In genomic region chr1:152476126-152476525, GRCm38 (mm10) we compare ENCODE assay signal across 21 mouse cellular contexts.
DNase-seq lines count a peak whose midpoint lies in the region; ATAC-seq and TF ChIP-seq lines count a peak whose summit lies in the region.
"Had no signal": no experiment of that assay in that cellular context is flagged by ENCODE, and none has a peak within 500 bp of the region (broad histone marks: within the 10 kb centered on the region; RNA-seq: fewer than 3 reads in every experiment).

No protein-coding gene starts in this region.

- H3K9ac ChIP-seq in heart, embryonic 11.5 days (ENCODE audit: low read depth, low read length): no peak overlapping the region
- H3K9ac ChIP-seq in liver, adult 2 months (ENCODE audit: low read depth, low read length): no peak overlapping the region
- H3K9ac ChIP-seq: embryonic facial prominence, embryonic 13.5 days; forebrain, embryonic 12.5 days; heart, embryonic 15.5 days; hindbrain, embryonic 12.5 days had no signal

- no peak overlapping the region for H3K27ac ChIP-seq in heart, embryonic 11.5 days (ENCODE audit: low read depth, low read length)
- no peak overlapping the region for H3K27ac ChIP-seq in liver, adult 2 months (replicated peaks; ENCODE audit: insufficient read depth, low read depth, low read length)
- H3K27ac ChIP-seq: embryonic facial prominence, embryonic 13.5 days; forebrain, embryonic 12.5 days; heart, embryonic 15.5 days; hindbrain, embryonic 12.5 days had no signal

- TF ChIP-seq CTCF in liver, adult 2 months (IDR thresholded peaks at IDR 0.05; ENCODE audit: low read depth, low read length): no peak

- no peaks in the 10 kb centered on the region for H3K79me2 ChIP-seq in liver, adult 2 months (ENCODE audit: control insufficient read depth, insufficient read depth, low read length)

- DNase-seq in gastrocnemius, postnatal 25 days: peak; percentile 9
- DNase-seq in gastrocnemius, postnatal 36 days: no peak
- peak; percentile 71 for DNase-seq in heart, adult 8-10 months (ENCODE audit: low spot score)
- DNase-seq in liver, adult 2 months (ENCODE audit: extremely low read depth, low read depth, low spot score): peak; percentile 8
- DNase-seq in liver: no peak
- no peak for DNase-seq in urinary bladder, postnatal 14 days (ENCODE audit: low spot score)
- DNase-seq: adrenal gland, adult 2 months; adrenal gland, postnatal 25 days; cerebellum, adult 18-20 months; cerebellum, adult 9-11 months; cerebellum, postnatal 36 days had no signal

- H3K4me1 ChIP-seq in heart, embryonic 11.5 days (ENCODE audit: control insufficient read depth, insufficient read depth, low read length): no peaks in the 10 kb centered on the region
- no peaks in the 10 kb centered on the region for H3K4me1 ChIP-seq in liver, adult 2 months (ENCODE audit: control insufficient read depth, insufficient read depth, low read length)
- H3K4me1 ChIP-seq: embryonic facial prominence, embryonic 13.5 days; forebrain, embryonic 12.5 days; heart, embryonic 15.5 days; hindbrain, embryonic 12.5 days had no signal

- intact Hi-C loops in gastrocnemius, postnatal 36 days (cut with DNase I): no loop called here

- no peak overlapping the region for H3K4me2 ChIP-seq in heart, embryonic 11.5 days
- H3K4me2 ChIP-seq: embryonic facial prominence, embryonic 13.5 days; forebrain, embryonic 12.5 days; heart, embryonic 15.5 days; hindbrain, embryonic 12.5 days had no signal

- TF ChIP-seq POLR2A in liver, adult 2 months (IDR thresholded peaks at IDR 0.05; ENCODE audit: extremely low read depth, insufficient read depth, low read length): no peak

- no peaks in the 10 kb centered on the region for H3K27me3 ChIP-seq in heart, embryonic 11.5 days (ENCODE audit: control insufficient read depth, insufficient read depth, low read length)
- no peaks in the 10 kb centered on the region for H3K27me3 ChIP-seq in liver, adult 2 months (ENCODE audit: control insufficient read depth, insufficient read depth, low read length)
- H3K27me3 ChIP-seq: CH12.LX; embryonic facial prominence, embryonic 13.5 days; forebrain, embryonic 12.5 days; heart, embryonic 15.5 days; hindbrain, embryonic 12.5 days had no signal

- WGBS in heart, embryonic 11.5 days (ENCODE audit: insufficient replicate concordance): 78% methylated on average over 4 of the region's 4 CpGs
- 83% methylated on average over 4 of the region's 4 CpGs for WGBS in liver, adult 2 months

- no peak overlapping the region for H3K4me3 ChIP-seq in heart, embryonic 11.5 days (ENCODE audit: low read depth, low read length)
- no peak overlapping the region for H3K4me3 ChIP-seq in liver, adult 2 months (ENCODE audit: insufficient read depth, low read depth, low read length)
- H3K4me3 ChIP-seq: embryonic facial prominence, embryonic 13.5 days; forebrain, embryonic 12.5 days; heart, embryonic 15.5 days; hindbrain, embryonic 12.5 days had no signal

- H3K9me3 ChIP-seq in heart, embryonic 11.5 days (replicated peaks; ENCODE audit: control insufficient read depth, low read length): no peaks in the 10 kb centered on the region
- H3K9me3 ChIP-seq: embryonic facial prominence, embryonic 13.5 days; forebrain, embryonic 12.5 days; heart, embryonic 15.5 days; hindbrain, embryonic 12.5 days had no signal

- no peaks in the 10 kb centered on the region for H3K36me3 ChIP-seq in heart, embryonic 11.5 days (ENCODE audit: control insufficient read depth, insufficient read depth, low read length)
- no peaks in the 10 kb centered on the region for H3K36me3 ChIP-seq in liver, adult 2 months (ENCODE audit: control insufficient read depth, insufficient read depth, low read length)
- H3K36me3 ChIP-seq: embryonic facial prominence, embryonic 13.5 days; forebrain, embryonic 12.5 days; heart, embryonic 15.5 days; hindbrain, embryonic 12.5 days had no signal

- ATAC-seq in heart, embryonic 11.5 days (replicated peaks; ENCODE audit: insufficient number of reproducible peaks, low FRiP score, low TSS enrichment): no peak
- ATAC-seq: forebrain, embryonic 16.5 days; hindbrain, embryonic 16.5 days; inflammation-experienced regulatory T-cells, adult 6 months; intestine, postnatal 0 days had no signal

Comparison
In these comparisons a context has a peak if more than half of its experiments do, and no peak if none do; other contexts are left out.
1. DNase-seq: peak in gastrocnemius, postnatal 25 days (single experiment), heart, adult 8-10 months (single experiment) and liver, adult 2 months (single experiment); none in gastrocnemius, postnatal 36 days (0 of 2), liver (single experiment) and urinary bladder, postnatal 14 days (single experiment).